Mouse (Mus musculus) cerebellum, adult 9-10 months (tissue): ENCODE measurements around the gene Pcf11.

Experiments used
- DNase-seq: peaks from one replicate; pipeline ENCODE4 v3.0.0; 2022

The Pcf11 gene

DNA sequence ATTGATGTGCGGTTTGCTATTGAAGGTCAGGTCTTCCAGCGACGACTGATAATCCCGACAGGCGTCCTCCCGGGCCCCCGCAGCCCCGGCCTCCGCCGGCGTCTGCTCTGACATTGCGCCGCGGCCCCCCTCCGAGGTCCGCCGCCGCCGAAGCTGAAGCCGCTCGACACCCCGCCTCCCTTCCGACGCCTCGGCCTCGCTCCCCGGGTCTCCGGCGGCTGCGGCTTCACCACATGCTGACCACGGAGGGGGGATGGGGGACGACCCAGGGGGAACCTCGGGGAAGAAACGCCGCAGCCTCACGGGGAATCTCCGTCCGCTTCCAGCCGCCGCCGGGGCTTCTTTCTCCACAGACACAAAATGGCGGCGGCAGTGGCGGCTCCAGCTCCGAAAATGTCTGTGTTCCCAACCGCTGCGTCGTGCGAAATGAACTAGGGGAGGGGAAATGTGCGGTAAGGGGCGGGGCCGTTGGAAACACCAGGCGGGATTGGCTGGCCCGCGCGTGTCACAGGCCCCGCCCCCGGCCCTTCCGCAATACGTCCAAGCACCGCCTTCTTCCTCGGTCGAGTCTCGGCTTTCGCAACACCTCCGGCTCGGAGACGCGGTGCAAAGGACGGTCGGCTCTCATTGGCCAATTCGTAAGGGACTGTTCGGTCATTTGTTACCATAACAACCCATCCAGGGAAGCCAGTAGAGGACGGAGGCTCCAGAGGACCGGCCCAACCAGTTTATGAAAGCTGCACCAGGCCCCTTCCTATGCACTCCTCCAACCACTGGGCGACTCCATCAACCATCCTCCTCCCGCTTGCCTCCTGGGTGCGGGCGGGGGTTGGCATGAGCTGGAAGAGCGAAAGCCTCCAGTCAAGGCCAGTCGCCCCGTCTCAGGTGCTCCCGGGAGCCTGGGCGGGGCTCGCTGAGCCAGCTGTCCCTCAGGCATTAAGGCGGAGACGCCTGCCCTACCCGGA, at the start of gene Pcf11:
Gene Pcf11, minus strand, starts transcription at position 428 of the 965 bp plus-strand sequence.
- peak; percentile 99 for DNase-seq

DNA sequence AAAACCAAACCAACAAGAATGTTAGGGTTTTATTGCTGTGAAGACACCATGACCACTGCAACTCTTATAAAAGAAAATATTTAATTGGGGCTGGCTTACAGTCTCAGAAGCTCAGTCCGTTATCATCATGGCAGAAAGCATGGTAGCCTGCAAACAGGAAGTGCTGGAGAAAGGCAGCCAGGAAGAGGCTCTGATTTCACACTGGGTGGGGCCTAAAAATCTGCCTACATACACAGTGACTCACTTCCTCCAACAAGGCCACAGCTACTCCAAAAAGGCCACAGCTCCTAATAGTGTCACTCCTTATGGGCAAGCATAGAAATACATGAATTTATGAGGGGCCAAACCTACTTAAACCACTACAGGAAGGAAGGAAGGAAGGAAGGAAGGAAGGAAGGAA, 45.3 kb upstream of the Pcf11 start:
- no peak for DNase-seq

DNA sequence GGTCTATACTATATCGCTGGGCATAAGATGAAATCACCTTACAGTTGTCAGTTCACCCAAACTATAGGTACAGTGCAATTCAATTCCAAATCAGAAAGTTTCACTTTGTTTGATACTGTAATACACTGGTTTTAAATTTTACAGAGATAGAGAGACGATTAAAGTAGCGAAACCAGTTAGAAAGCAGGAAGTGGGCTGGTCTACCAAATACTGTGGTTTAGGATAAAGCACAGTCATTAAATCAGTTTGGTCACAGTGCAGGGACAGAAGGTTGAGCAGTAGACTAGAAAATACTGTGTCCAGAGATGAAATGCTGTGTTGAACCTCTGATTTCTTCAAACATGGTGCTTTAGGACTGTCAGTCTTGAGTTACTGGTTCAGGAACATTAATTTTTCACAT, 41.9 kb upstream of the Pcf11 start:
- DNase-seq, result no peak

DNA sequence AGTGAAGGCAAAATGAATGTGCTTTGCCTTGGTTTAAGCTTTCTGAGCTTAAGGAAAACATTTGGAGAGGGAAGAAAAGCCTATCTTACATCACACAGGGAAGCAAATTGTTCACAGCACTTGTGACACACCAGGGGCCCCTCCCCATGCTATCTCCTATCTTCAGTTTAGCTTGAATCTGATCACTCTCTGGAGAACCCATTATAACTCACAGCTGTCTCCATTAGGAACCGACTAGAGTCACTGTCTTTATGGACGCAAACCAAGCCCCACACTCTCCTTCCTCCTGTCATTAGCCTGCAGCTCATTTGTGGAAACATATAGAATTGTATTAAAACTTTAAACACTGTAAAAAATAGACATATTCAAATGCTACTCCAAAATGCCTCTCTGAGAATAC, 39.8 kb upstream of the Pcf11 start:
- DNase-seq, result no peak

DNA sequence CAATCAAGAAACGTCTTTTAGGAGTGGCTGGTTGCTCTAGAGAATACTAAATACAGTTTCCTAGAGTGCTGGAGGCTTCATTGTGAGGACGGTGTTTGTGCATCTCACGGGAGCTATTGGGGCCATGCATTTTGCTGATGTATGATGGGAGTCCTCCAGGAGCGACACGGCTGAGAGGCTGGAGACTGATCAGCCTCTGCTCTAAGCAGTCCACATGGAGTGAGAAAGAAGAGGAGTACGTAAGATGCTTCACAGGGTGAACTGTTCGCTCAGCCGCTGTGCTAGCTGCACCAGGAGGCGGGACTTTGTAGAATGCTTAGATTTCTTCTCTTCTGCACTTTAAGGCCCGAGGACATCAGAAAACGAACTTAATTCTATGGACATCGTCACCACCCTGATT, 37.0 kb upstream of the Pcf11 start:
- no peak for DNase-seq

DNA sequence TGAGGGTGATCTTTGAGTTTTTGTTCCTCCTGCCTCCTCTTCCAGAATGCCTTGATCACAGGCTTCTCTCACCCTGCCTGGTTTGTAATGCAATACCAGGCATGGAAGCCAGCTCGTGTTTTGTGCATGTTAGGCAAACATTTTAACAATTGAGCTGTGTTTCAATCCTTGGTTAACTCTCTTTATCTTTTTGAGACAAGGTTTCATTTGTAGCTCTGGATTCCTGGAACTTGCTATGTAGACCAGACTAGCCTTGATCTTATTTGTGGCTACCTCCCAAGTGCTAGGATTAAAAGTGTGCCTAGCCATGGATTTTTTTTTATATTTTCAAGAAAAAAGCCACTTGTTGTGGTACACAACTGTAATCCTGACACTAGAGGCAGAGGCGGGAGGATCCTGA, 35.8 kb upstream of the Pcf11 start:
- DNase-seq, result no peak

DNA sequence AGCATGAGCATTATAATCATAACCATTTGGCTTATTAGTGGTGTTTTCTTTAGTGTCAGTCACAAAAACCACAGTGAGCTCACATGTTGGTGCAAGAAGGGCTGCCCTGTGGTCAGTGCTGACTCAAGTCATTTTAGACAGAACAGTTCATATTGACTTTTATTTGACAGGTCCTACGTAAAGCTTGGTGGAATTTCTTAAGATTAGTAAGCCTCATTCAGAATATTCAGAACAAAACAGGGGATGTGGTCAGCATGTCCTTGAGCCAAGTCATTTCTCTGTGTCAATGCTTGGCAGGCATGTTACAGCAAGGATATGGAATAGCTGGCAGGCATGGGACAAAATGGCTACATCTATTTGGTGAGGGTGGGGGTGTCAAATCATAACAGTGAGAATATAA, 33.9 kb upstream of the Pcf11 start:
- no peak for DNase-seq

DNA sequence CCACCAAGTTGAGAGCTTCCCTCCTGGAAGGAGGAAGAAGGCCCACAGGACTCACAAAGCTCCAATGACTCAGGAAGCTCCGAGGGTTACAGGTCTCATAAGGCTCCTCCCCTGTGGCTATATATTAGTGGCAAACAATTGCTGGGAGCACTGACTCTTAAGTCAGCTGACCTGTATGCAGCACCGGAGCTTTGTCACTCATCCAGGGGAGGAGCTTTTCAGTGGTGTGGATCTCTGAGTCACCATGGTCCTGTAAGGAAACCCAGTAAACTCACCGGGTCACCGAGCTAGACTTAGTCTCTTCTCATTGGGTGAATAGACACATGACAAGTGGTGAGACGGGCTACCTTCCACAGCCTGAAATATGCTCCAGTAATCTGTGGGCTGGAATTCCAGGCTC, 29.0 kb upstream of the Pcf11 start:
- DNase-seq, result no peak

DNA sequence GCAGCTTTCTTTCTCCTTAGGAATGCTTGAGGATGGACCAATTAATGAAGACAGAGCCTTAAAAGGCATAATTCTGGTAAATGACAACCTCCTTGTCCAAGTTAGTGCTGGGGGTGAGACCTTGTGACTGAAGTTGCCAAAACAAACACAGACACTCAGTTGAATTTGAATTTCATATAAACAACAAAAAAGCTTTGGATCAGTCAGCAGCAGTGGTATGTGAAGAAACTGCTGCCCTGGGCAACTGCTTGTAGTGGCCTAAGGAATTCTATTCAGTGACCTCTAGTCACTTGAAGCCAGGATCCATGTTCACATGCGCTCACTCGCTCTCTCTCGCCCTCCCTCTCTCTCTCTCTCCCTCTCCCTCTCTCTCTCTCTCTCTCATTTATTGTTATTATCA, 26.7 kb upstream of the Pcf11 start:
- no peak for DNase-seq

DNA sequence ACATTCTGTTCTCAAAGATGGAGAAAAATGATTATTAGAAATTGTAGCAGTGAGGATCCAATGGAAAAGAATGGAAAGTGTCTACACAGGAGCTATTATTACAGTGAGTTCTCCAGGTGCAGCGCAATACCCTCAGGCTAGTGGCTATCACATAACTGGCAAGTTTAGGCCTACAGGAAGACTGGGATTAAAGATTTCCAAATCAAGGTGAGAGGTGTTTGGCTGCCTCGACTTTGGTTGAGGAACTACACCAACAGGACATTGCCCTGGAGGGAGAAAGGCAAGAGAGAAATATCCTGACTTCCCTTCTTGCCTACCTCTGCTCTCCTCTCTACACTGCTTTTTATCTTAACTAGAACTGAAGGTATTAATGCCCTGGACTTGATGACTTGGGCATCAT, 19.4 kb upstream of the Pcf11 start:
- no peak for DNase-seq

DNA sequence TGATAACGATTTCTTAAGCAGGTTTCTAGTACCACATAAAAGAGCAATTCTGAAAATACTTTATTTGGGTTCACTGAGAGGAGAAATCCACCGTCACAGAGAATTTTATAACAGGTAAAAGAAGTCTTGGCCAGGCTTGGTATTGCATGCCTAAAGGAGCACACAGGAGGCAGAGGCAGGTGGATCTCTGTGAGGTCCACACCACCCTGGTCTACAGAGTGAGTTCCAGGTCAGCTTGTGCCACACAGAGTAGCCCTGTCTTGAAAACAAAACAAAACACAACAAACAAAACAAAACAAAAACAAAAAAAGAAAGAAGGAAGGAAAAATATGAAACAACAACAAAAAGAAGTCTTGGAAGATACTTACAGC, 18.6 kb upstream of the Pcf11 start:
- no peak for DNase-seq

DNA sequence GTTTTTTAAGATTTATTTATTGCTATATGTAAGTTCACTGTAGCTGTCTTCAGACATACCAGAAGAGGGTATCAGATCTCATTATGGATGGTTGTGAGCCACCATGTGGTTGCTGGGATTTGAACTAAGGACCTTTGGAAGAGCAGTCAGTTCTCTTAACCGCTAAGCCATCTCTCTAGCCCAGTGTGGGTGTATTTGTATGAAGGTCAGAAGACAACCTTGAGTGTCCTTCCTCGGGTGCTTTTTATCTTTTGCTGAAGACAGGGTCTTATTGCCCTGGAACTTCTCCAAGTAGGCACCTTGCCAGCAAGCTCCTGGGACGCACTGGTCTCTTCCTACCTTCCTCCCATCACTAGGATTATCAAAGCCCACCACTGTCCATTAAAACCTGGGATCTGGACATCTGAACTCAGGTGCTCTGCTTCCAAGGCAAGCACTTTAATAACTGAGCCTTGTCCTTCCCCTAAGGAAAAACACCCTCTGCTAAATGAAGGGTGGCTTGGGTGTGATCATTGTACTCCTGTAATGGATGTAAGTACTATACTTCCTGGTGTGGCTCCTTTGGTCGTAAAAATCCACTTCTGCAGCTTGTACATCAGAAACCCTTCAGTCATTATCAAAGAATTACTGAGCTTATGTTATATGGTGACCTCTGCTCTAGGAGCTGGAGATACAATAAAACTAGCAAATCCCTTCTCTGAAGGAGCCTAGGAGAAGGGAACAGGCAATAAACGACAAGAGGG, 18.0 kb upstream of the Pcf11 start:
- DNase-seq, result no peak

DNA sequence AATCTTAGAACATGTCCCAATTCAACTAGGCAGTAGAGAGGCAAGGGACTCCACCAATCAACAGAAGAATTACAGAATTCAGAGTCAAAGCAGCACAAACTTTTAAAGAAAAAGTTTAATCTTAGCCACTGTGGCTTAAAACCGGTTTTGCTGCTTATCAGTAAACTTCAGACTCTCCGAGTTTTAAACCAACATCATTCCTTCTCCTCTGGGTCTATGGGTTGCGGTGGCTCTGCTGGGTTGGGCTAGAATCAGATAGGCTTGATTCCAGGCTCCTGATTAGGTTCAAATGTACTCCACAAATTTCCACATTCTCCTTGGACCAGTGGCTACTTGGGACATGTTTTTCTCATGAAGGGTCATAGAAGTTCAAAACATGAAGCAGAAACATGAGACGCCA, 7.6 kb upstream of the Pcf11 start:
- no peak for DNase-seq

DNA sequence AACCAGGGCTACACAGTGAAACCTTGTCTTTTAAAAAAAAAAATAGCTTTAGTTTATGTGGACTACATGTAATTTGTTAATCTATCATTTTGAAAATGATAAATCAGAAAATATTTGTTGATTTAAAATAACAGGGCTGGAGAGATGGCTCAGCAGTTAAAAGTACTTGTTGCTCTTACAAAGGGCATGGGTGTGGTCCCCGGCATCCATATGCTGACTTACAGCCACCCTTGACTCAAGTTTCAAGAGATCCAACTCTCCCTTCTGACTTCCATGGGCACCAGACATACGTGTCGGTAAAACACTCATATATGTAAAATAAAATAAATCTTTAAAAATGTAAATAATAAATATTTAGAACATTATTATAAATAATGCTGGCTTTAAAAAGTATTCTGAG, 5.4 kb upstream of the Pcf11 start:
- no peak for DNase-seq

DNA sequence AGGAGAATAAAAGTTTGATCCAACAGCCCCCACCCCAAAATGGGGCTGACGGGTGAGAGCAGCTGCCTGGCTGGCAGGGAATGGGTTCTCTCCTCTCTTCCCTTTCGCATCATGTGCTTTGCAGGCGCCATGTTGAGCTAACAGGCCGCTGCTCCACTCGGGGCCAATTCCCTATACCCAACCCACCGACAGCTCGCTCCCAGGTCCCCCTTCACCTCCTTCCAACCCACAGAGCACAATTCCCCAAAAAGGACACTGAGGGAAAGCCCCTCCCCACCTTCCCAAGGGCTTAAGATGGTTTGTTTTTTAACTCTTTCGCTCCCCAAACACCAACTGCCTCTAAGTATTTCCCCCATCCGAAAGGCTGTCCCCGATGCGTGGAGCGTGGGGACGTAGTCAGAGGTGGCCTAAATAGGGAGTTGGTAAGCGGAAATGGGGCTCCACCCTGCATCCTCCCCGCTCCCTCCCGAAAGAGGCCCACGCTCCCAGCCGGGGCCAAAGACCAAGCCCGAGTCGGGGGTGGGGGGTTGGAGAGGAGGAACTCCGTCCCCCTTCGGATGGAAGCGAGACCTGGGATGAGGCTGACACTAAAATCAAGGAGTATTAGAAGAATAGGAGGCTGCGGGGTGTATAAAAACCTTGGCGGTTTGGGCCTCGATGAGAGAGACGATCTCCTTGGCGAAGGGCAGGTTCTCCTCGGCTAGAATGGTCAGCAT, 785 bp downstream of the Pcf11 start:
- peak; percentile 68 for DNase-seq

DNA sequence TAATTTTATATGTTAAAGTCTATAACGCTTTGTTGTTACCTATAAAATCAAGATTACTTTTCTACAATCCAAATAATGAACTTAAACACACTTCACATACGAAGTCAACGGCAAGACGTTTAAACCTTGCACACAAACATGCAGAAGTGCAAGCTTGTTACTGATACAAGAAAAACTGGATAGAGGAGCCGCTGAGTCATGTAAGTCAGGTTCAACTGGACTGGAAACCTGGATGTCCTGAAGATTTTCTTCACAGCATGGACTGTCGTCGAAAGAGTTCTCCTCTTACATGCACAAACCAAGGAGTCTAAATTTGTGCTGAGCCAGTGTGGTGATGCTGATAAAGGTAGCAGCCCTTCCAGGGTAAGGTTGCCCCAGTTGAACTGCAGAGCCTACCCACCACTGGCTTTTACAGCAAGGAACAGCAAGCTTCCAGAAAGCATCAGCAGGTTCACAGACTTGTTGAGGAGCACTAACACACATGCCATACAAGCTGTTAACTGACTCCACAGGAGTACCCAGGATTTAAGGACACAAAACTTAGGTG, 3.4 kb downstream of the Pcf11 start:
- no peak for DNase-seq

DNA sequence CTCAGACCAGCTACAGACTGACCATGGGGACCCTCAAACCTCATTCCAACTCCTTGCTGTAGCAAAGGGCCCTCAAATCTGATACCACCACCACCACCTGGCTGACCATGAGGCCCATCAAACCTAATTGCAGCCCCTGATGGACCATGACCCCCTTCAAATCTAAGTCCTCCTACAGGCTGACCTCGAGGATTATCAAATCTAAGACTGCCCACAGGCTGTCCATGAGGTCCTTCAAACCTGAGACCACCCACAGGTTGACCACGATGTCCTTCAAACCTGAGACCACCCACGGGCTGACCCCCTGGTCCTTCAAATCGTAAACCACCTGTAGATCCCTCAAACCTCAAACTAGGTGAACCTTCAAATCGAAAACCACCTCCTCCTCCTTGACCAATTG, 11.7 kb downstream of the Pcf11 start:
- no peak for DNase-seq

DNA sequence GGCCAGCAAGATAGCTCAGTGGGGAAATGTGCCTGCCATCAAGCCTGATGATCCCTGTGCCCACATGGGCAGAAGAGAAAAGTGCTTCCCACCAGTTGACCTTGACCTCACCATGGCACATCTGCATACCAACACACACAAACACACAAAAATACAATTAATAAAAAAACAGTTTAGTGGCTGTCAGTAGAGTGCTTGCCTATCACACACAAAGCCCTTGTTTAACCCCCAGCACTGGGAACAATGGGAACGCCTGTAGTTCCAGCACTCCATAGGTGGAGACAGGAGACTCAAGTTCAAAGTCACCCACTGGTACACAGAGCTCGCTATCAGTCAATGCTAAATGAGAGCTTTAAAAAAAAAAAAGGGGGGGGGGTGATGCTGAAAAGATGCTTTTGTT, 13.3 kb downstream of the Pcf11 start:
- no peak for DNase-seq

DNA sequence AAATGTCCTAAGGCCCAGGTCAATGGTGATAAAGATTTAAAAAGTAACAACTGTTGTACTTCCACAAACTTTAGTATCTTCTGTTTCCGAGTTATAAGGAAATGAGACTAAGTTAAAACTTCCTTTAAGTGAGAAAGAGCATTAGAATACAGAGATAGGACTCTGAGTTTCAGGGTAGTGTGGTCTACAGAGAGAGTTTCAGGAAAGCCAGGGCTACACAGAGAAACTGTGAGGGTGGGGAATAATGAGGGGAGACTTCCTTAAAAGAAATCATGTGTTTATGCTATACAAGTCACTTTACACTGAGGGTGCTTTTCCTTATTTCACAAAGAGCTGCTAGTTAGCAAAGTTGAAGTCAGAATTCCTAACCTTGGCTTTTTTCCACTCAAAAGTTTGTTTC, 16.4 kb downstream of the Pcf11 start:
- no peak for DNase-seq

DNA sequence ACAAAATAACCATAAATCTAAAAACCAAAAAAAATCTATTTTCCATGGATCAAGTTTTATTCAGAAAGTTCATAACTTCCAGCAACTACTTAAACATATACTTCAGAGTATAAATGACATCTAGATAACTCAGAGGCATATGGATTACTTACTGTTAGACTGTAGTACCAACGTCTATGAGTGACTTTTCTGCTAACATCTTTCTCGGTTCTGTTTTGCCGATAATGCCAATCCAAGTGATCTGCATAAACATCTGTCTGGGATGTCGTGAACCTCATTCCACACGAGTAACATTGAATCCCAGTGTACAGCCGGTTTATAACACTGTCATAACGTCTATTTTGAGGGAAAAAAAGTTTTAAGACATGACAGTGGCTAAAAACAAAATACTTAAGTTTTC, 21.9 kb downstream of the Pcf11 start:
- no peak for DNase-seq

DNA sequence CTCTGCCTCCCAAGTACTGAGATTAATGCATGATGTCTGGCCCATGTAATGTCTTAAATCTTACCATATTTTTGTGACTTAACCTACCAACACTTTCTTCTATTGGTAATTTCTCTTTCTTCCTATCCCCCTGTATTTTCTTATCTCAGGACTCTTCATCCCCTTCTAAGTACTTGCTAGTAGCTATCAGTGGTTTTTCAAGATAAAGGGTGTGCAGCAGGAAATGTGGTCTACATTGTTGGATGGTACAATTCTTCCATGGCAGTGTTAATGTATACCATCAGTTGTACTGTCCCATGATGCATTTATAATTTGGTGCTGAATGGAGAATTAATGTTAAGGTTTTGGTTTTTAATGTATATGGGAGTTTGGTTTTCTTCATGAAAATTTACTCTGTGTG, 27.4 kb downstream of the Pcf11 start:
- no peak for DNase-seq

DNA sequence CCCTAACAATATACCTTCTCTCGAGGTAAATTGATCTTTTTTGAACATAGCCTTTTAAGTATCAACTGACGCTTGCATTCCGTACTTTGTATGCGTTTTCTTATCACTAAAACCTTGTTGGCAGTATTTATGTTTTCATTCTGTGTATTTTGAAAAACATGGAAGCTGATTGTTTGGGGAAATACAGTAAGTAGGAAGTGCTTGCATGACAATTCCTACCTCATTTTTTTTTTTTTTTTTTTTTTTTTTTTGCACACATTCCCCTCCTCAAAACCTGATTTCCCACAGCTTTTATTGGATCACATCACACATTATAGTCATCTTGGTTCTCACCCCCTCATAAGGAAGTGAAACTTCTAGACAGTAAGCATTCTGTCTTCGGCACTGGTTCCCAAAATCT, 31.7 kb downstream of the Pcf11 start:
- DNase-seq, result no peak

DNA sequence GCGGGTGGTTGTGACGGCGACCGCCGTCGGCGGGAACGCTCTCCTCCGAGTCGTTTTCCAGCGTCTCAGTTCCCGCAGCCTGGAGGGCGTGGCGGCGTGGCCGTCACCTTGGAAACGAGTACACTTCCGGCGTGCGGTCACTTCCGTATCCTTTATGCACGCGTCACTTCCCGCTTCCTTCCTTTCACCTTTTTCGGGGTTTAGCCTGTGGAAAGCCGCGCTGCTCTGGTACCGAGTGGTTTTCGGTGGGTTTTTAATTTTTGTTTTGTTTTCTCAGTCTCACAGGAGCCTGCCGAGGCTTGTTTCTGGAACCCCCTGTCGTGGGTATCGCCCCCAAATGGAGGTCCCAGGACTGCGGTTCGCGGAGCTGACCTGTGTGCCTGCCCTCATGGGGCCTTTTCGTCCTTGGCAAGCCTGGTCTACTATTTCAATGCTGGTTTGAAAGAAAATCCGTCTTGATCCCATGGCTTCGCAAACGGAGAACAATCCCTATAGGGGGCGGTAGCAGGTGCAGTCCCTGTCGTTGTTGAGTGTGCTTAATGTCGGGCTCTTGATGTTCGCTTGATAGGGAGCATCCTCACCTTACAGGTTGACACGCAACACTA, 32.6 kb downstream of the Pcf11 start, which contains the start of gene Ankrd42:
Gene Ankrd42, minus strand, starts transcription at position 122 of the 605 bp plus-strand sequence.
- peak; percentile 89 for DNase-seq
